Mouse (Mus musculus): ENCODE measurements around the gene Coq10a.

DNA sequence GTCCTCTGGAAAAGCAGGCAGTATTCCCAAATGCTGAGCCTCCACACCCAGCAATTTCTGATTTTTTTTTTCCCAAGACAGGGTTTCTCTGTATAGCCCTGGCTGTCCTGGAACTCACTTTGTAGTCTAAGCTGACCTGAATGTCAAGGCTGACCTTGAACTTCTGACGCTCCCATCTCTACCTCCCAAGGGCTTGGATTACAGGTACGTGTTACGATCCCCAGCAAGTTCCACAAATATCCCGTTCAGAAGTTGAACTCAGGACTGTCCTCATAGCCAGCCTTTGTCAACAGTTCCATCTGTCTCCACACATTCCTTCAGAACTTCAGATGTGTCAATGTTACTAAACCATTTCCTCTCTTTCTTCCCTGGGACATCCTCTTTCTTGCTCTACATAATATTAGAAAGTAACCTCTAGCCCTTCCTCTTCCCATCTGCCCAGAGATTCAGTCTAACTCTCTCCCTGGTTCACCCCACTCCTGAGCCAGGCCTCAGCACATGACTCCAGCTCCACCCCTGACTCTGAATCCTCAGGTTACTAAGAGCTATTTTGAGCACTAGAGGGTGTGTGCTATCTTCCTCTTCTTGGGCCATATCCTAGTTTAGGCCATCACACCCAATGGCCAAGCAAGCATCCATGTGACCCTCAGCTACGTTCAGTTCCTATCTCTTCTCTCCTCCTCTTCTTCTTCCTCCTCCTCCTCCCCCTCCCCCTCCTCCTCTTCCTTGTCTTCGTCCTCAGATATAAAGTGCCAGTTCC, 4.4 kb upstream of the Coq10a start:
- no peak for TF ChIP-seq CTCF (IDR thresholded peaks at IDR 0.05; ENCODE audit: low read depth)
- TF ChIP-seq EP300 (optimal IDR thresholded peaks at IDR 0.05): no peak
